Mouse (Mus musculus) C2C12 (cell line): Measurements from ENCODE around the gene Eef1a2. TPM values are rescaled to one million over a fixed set of nuclear protein-coding genes. Genes with fewer than 3 reads are reported as not detected.

Experiments
- H3K27me3 ChIP-seq: one replicate; pipeline ENCODE4 v1.6.1; 2011; ENCODE audit not compliant: control insufficient read depth, insufficient read depth, insufficient read length
- H3K36me3 ChIP-seq: one replicate; pipeline ENCODE4 v1.6.1; 2011; ENCODE audit not compliant: control insufficient read depth, insufficient read depth
- H3K4me3 ChIP-seq: one replicate; pipeline ENCODE4 v1.5.1; 2011; ENCODE audit warnings: mild to moderate bottlenecking, control low read depth; ENCODE audit not compliant: poor library complexity, insufficient read depth, severe bottlenecking
- H3K79me2 ChIP-seq: one replicate; pipeline ENCODE4 v1.6.1; 2011; ENCODE audit not compliant: control insufficient read depth, insufficient read depth
- H3K79me3 ChIP-seq: one replicate; pipeline ENCODE4 v1.6.1; 2011; ENCODE audit warnings: low read depth, control low read depth
- H3ac ChIP-seq: one replicate; pipeline ENCODE3; 2011; ENCODE audit warnings: low read depth; ENCODE audit not compliant: control insufficient read depth, insufficient read length
- CEBPB ChIP-seq: IDR thresholded peaks from one replicate; pipeline ENCODE4 v1.6.1; 2011; ENCODE audit warnings: low read depth, mild to moderate bottlenecking, control low read depth, moderate library complexity
- CTCF ChIP-seq: IDR thresholded peaks from one replicate; pipeline ENCODE4 v1.5.1; 2011; ENCODE audit not compliant: control insufficient read depth, insufficient read depth, insufficient read length
- FOSL1 ChIP-seq: IDR thresholded peaks from one replicate; pipeline ENCODE4 v1.8.0; 2011; ENCODE audit warnings: mild to moderate bottlenecking, low read length; ENCODE audit not compliant: poor library complexity, insufficient read depth, severe bottlenecking
- MAX ChIP-seq: IDR thresholded peaks from one replicate; pipeline ENCODE4 v1.6.1; 2011; ENCODE audit warnings: mild to moderate bottlenecking, control low read depth
- MYOD1 ChIP-seq: IDR thresholded peaks from one replicate; pipeline ENCODE4 v1.6.1; 2011; ENCODE audit warnings: low read depth; ENCODE audit not compliant: control insufficient read depth, insufficient read length
- MYOG ChIP-seq: IDR thresholded peaks from one replicate; pipeline ENCODE4 v1.6.1; 2011; ENCODE audit not compliant: control insufficient read depth, insufficient read length; ENCODE audit errors: extremely low read depth
- USF1 ChIP-seq: IDR thresholded peaks from one replicate; pipeline ENCODE4 v1.6.1; 2011; ENCODE audit warnings: low read depth, mild to moderate bottlenecking, control low read depth, moderate library complexity
- polyA plus RNA-seq: library from polyadenylated mRNA; unstranded; fragments of >200 nt; fragmentation: generic; extraction: Trizol; gene quantifications from one replicate; pipeline ENCODE4 v1.2.1, GENCODE M21; 2012; ENCODE audit warnings: missing spikeins

Gene Eef1a2
- polyA plus RNA-seq, 1 experiment = 0.02 TPM

DNA sequence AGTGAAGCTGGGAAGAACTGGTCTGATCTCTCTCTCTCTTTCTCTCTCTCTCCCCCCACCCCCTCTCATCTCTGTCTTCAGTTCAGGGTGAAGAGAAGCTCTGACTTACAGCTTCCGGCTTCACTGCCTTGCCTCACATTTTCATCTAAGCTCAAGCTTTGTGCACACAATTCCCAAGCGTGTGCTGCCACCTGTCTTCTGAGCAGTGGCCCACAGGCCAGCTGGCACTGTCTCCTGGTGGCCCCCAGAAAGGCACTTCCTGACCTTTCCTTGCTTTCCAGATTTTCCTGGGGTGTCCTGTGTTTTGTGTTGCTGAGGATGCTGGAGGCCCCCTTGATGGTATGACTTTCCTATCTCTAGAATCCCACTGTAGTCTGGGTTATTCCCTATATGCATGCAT is 52.7 kb downstream of the Eef1a2 start:
- TF ChIP-seq CEBPB (no peak), FOSL1 (no peak), MAX (no peak), USF1 (no peak), MYOD1 (no peak), MYOG (no peak), CTCF (no peak)

DNA sequence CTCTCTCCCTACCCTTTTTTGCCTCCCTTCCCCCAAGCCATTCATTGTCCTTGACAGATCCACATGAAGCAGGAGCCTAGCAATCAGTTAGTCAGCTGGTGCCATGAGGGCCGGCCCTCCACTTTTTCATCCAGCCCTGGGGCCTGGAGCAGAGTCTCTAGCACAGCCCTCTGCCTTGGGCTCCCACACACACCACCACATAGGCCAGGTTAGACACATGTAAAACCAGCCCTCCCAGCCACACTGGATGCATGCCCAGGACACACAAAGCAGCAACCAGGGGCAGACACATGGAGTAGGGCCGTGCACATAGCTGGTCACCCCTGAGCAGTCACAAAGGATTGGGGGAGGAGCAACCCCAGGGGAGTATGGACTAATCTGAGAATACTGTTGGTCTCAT is 54.7 kb downstream of the Eef1a2 start:
- H3K27me3 ChIP-seq = peaks cover 23% of the 10 kb centered on the region
- H3K4me3 ChIP-seq = no peak overlapping the region
- no peak overlapping the region for H3ac ChIP-seq
- no peaks in the 10 kb centered on the region for H3K79me2 ChIP-seq
- no peak for TF ChIP-seq CTCF
- TF ChIP-seq USF1 = no peak
- TF ChIP-seq MYOG = no peak
- TF ChIP-seq MYOD1 = no peak
- no peak for TF ChIP-seq FOSL1
- TF ChIP-seq MAX = no peak
- no peak for TF ChIP-seq CEBPB
- H3K36me3 ChIP-seq = no peaks in the 10 kb centered on the region
- H3K79me3 ChIP-seq = no peaks in the 10 kb centered on the region

More for the DNA sequence above, 52.7 kb downstream of the Eef1a2 start:
- H3K79me2 ChIP-seq = no peaks in the 10 kb centered on the region
- no peaks in the 10 kb centered on the region for H3K79me3 ChIP-seq
- H3K4me3 ChIP-seq = no peak overlapping the region
- H3K36me3 ChIP-seq = no peaks in the 10 kb centered on the region
- peaks cover 30% of the 10 kb centered on the region for H3K27me3 ChIP-seq
- H3ac ChIP-seq = no peak overlapping the region

DNA sequence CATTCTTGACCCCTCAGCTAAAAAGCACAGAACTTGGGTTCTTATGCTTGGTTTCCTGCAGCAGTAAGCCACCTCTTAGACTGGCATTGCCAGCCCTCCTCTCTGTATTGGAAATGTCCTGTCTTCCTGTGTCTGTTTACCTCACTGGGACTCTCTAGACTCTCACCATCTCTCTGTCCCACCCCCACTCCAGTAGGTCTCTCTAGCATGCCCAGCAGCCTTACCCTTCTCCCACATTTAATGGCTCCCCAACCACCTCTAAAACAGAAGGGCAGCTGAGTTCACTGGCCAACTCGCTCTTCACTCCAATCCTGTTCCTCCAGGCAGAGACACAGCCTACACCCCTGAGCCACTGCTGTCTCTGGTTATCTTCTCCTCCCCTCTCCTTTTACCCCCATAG is 55.2 kb downstream of the Eef1a2 start:
- Histone ChIP-seq H3K79me2 (no peaks in the 10 kb centered on the region), H3K36me3 (no peaks in the 10 kb centered on the region), H3K27me3 (peaks cover 26% of the 10 kb centered on the region), H3K79me3 (no peaks in the 10 kb centered on the region), H3ac (no peak overlapping the region), H3K4me3 (no peak overlapping the region)
- TF ChIP-seq FOSL1 = no peak
- no peak for TF ChIP-seq CEBPB
- TF ChIP-seq CTCF = no peak
- TF ChIP-seq MAX = no peak
- TF ChIP-seq MYOD1 = no peak
- no peak for TF ChIP-seq MYOG
- no peak for TF ChIP-seq USF1

DNA sequence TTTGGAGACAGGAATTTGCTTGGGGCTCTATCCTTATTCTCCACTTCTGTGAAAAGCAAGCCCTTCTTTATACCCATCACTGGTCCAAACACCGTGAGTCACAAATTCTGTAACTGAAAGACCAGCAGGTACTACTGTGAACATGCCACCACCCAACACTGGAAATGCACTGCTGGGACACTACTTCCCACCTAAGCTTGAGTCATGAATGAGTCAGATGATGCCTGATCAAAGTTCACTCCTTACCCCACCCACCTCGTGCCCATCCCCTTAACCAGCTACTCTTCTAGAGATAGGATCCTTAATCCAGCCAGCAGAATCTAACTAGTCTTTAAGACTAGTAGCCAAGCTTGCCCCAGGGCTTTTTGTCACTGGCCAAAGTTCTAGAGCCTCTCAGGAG is 56.7 kb downstream of the Eef1a2 start:
- H3K27me3 ChIP-seq = peaks cover 36% of the 10 kb centered on the region
- H3K4me3 ChIP-seq = no peak overlapping the region
- no peak for TF ChIP-seq MYOG
- TF ChIP-seq MYOD1 = no peak
- no peaks in the 10 kb centered on the region for H3K79me3 ChIP-seq
- H3K36me3 ChIP-seq = no peaks in the 10 kb centered on the region
- no peaks in the 10 kb centered on the region for H3K79me2 ChIP-seq
- H3ac ChIP-seq = no peak overlapping the region

Other genes starting within 250 kb of the Eef1a2 start
- gene Ythdf1, start 236.1 kb downstream of the Eef1a2 start, polyA plus RNA-seq = 33.4 TPM
- not detected for gene Birc7, start 228.0 kb downstream of the Eef1a2 start, polyA plus RNA-seq
- gene Nkain4, start 202.3 kb downstream of the Eef1a2 start, polyA plus RNA-seq = not detected
- gene Arfgap1, start 189.8 kb downstream of the Eef1a2 start, polyA plus RNA-seq = 46.6 TPM
- gene Col20a1, start 170.5 kb downstream of the Eef1a2 start, polyA plus RNA-seq = 0.07 TPM
- gene Chrna4, start 113.5 kb downstream of the Eef1a2 start, polyA plus RNA-seq = not detected
- not detected for gene Kcnq2, start 21.7 kb downstream of the Eef1a2 start, polyA plus RNA-seq
- gene Ppdpf, start 30.2 kb upstream of the Eef1a2 start, polyA plus RNA-seq = 43.4 TPM
- not detected for gene Ptk6, start 45.8 kb upstream of the Eef1a2 start, polyA plus RNA-seq
- not detected for gene Srms, start 56.2 kb upstream of the Eef1a2 start, polyA plus RNA-seq
- gene Fndc11, start 63.0 kb upstream of the Eef1a2 start, polyA plus RNA-seq = not detected
- 2.2 TPM for gene Helz2, start 85.0 kb upstream of the Eef1a2 start, polyA plus RNA-seq
- 10.5 TPM for gene Gmeb2, start 131.0 kb upstream of the Eef1a2 start, polyA plus RNA-seq
- gene Stmn3, start 157.5 kb upstream of the Eef1a2 start, polyA plus RNA-seq = 0.02 TPM
- 45.8 TPM for gene Rtel1, start 162.7 kb upstream of the Eef1a2 start, polyA plus RNA-seq
- gene Zgpat, start 207.9 kb upstream of the Eef1a2 start, polyA plus RNA-seq = 16.5 TPM
- 45.9 TPM for gene Arfrp1, start 208.4 kb upstream of the Eef1a2 start, polyA plus RNA-seq
- gene Lime1, start 223.1 kb upstream of the Eef1a2 start, polyA plus RNA-seq = 7.3 TPM